Mouse (Mus musculus) embryonic facial prominence, embryonic 13.5 days (tissue): ENCODE data around the gene D1Ertd622e. TPM values are rescaled to one million over a fixed set of nuclear protein-coding genes. Genes with fewer than 3 reads are reported as not detected.

Experiments used
- ATAC-seq: fragments of 200-750 bp; cut with Nextera tagmentation; 2 replicates; pipeline ENCODE4 v1.8.0; 2017; ENCODE audit warnings: low read depth; ENCODE audit not compliant: insufficient number of reproducible peaks, insufficient read depth, low FRiP score, low TSS enrichment
- H3K27ac ChIP-seq: fragments of 300-500 bp; sonication (generic); 2 replicates; pipeline ENCODE4 v1.5.1; 2015; ENCODE audit warnings: moderate library complexity, mild to moderate bottlenecking, inconsistent platforms
- H3K27me3 ChIP-seq: fragments of 300-500 bp; sonication (generic); 2 replicates; pipeline ENCODE4 v1.6.1; 2015; ENCODE audit warnings: mild to moderate bottlenecking, inconsistent platforms
- H3K36me3 ChIP-seq: fragments of 300-500 bp; sonication (generic); 2 replicates; pipeline ENCODE4 v1.6.1; 2015; ENCODE audit warnings: mild to moderate bottlenecking, inconsistent platforms
- H3K4me1 ChIP-seq: fragments of 300-500 bp; sonication (generic); 2 replicates; pipeline ENCODE4 v1.6.1; 2015; ENCODE audit warnings: inconsistent platforms
- H3K4me2 ChIP-seq: fragments of 300-500 bp; sonication (generic); 2 replicates; pipeline ENCODE4 v1.6.1; 2015; ENCODE audit warnings: moderate library complexity, mild to moderate bottlenecking, inconsistent platforms
- H3K4me3 ChIP-seq: fragments of 300-500 bp; sonication (generic); 2 replicates; pipeline ENCODE4 v1.5.1; 2015; ENCODE audit warnings: mild to moderate bottlenecking, inconsistent platforms
- H3K9ac ChIP-seq: fragments of 300-500 bp; sonication (generic); 2 replicates; pipeline ENCODE4 v1.6.1; 2015; ENCODE audit warnings: mild to moderate bottlenecking, inconsistent platforms
- H3K9me3 ChIP-seq: fragments of 300-500 bp; sonication (generic); 2 replicates; pipeline ENCODE4 v1.6.1; 2016; ENCODE audit warnings: inconsistent platforms
- WGBS: fragments of 180-500 bp; shearing (Covaris S2); methylation state at CpG from one replicate; pipeline ENCODE4 v1.1.7; 2015; ENCODE audit warnings: mixed read lengths; 5-methylcytosine and 5-hydroxymethylcytosine counted together
- polyA plus RNA-seq: library from polyadenylated mRNA; unstranded; fragments of >200 nt; fragmentation: Nextera tagmentation; extraction: Ambion mirVana; gene quantifications from 2 replicates; pipeline ENCODE4 v1.2.1, GENCODE M21; 2015

The D1Ertd622e gene
- polyA plus RNA-seq, 1 experiment from 2014 or later: 18.2 TPM

- no peak for ATAC-seq
- 86% methylated on average over 2 of the region's 2 CpGs for WGBS
Observed at GRCm38 (mm10) chr1:97577062-97578024, 84.5 kb downstream of the D1Ertd622e start.

DNA sequence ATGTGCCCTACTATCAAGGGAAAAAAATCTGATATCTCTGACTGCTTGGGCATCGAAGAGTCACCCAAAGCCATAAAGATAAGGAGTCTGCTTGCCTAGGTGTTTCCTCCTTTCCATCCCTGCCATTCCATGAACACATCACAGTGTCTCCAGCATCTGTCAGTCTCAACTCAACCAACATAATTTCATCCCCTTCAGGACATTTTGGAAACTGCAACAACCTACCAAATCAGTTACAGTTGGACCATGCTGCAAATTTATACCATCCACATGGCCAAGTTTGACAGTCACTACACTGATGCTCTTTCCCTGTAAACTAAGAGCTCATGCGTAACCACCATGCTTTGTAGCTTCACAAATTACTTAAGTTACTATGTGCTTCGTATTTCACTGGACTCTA, 85.3 kb downstream of the D1Ertd622e start:
- H3K4me2 ChIP-seq: no peak overlapping the region
- H3K36me3 ChIP-seq: no peaks in the 10 kb centered on the region
- no peak overlapping the region for H3K9ac ChIP-seq
- H3K4me1 ChIP-seq: no peaks in the 10 kb centered on the region
- 82% methylated on average over 3 of the region's 3 CpGs for WGBS
- no peaks in the 10 kb centered on the region for H3K27me3 ChIP-seq
- ATAC-seq: no peak
- no peaks in the 10 kb centered on the region for H3K9me3 ChIP-seq
- no peak overlapping the region for H3K4me3 ChIP-seq
- H3K27ac ChIP-seq: no peak overlapping the region

More at GRCm38 (mm10) chr1:97577062-97578024, 84.5 kb downstream of the D1Ertd622e start:
- Histone ChIP-seq H3K9ac (no peak overlapping the region), H3K4me3 (no peak overlapping the region), H3K27me3 (no peaks in the 10 kb centered on the region), H3K4me1 (no peaks in the 10 kb centered on the region), H3K36me3 (no peaks in the 10 kb centered on the region), H3K27ac (no peak overlapping the region), H3K4me2 (no peak overlapping the region), H3K9me3 (no peaks in the 10 kb centered on the region)

DNA sequence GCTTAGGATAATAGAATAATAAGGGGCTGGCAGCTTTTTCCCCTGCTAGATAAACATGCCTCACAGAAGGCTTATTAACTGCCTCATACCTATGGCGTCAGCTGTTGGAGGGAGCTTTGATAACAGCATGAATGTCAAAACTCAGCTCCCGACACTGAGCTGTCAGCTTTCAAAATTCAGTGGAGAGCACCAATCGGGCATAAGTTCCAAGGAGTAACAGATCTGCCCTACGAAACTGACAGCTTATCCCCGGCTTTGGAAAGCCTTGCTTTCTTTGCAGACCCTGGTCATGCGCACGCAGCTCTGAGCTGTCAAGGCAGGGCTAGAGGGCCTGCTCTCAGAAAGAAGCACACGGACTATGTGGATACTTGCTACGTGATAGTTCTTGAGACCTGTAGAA, 91.1 kb downstream of the D1Ertd622e start:
- Histone ChIP-seq H3K9me3 (no peaks in the 10 kb centered on the region), H3K4me1 (no peaks in the 10 kb centered on the region), H3K4me2 (no peak overlapping the region), H3K27ac (no peak overlapping the region), H3K9ac (no peak overlapping the region), H3K27me3 (no peaks in the 10 kb centered on the region), H3K36me3 (no peaks in the 10 kb centered on the region), H3K4me3 (no peak overlapping the region)
- WGBS: 57% methylated on average over 9 of the region's 9 CpGs
- no peak for ATAC-seq

- no peaks in the 10 kb centered on the region for H3K4me1 ChIP-seq
- H3K36me3 ChIP-seq: no peaks in the 10 kb centered on the region
- no peaks in the 10 kb centered on the region for H3K9me3 ChIP-seq
- ATAC-seq: no peak
- no peak overlapping the region for H3K9ac ChIP-seq
- no peak overlapping the region for H3K4me2 ChIP-seq
- 60% methylated on average over 4 of the region's 4 CpGs for WGBS
- H3K27me3 ChIP-seq: no peaks in the 10 kb centered on the region
- H3K4me3 ChIP-seq: no peak overlapping the region
- no peak overlapping the region for H3K27ac ChIP-seq
Observed at GRCm38 (mm10) chr1:97567956-97568355, 93.9 kb downstream of the D1Ertd622e start.

- Histone ChIP-seq H3K4me1 (no peaks in the 10 kb centered on the region), H3K27me3 (no peaks in the 10 kb centered on the region), H3K9ac (no peak overlapping the region), H3K36me3 (no peaks in the 10 kb centered on the region), H3K27ac (no peak overlapping the region), H3K4me3 (no peak overlapping the region), H3K9me3 (no peaks in the 10 kb centered on the region), H3K4me2 (no peak overlapping the region)
- ATAC-seq: no peak
- 80% methylated on average over 1 of the region's 1 CpGs for WGBS
Observed at GRCm38 (mm10) chr1:97564641-97565040, 97.2 kb downstream of the D1Ertd622e start.

DNA sequence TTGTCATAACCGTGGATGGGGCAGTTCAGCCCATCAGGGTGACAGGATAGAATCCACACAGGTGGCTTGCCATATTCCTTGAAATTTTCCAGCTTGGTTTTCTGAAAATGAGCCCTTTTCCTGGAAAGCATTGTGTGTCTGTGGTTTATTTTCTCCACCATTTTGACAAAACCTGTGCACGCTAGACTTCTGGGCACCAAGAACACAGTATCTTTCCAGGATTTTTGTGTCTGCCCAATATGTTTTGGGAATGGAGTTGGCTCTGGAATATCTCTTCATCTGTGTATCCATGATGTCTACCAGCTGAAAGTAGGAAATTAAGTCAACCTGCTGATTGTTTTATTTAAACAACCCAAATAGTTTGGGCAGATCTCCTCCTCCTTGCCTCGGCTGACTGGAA, 99.0 kb downstream of the D1Ertd622e start:
- Histone ChIP-seq H3K4me3 (no peak overlapping the region), H3K27me3 (no peaks in the 10 kb centered on the region), H3K36me3 (no peaks in the 10 kb centered on the region), H3K9ac (no peak overlapping the region), H3K4me1 (no peaks in the 10 kb centered on the region), H3K27ac (no peak overlapping the region), H3K4me2 (no peak overlapping the region), H3K9me3 (no peaks in the 10 kb centered on the region)
- 85% methylated on average over 3 of the region's 3 CpGs for WGBS
- ATAC-seq: no peak

Other genes starting within 250 kb of the D1Ertd622e start
- 18.9 and 19.7 TPM in 2 replicates for gene Gin1, start 108.1 kb upstream of the D1Ertd622e start, polyA plus RNA-seq
- 32.2 and 35.8 TPM in 2 replicates for gene Ppip5k2, start 108.3 kb upstream of the D1Ertd622e start, polyA plus RNA-seq